Mouse (Mus musculus): ENCODE measurements around the gene Kcnq4. TPM values are rescaled to one million over a fixed set of nuclear protein-coding genes. Genes with fewer than 3 reads are reported as not detected.

The Kcnq4 gene
- polyA plus RNA-seq, 1 experiment from 2014 or later: 2.1 TPM

DNA sequence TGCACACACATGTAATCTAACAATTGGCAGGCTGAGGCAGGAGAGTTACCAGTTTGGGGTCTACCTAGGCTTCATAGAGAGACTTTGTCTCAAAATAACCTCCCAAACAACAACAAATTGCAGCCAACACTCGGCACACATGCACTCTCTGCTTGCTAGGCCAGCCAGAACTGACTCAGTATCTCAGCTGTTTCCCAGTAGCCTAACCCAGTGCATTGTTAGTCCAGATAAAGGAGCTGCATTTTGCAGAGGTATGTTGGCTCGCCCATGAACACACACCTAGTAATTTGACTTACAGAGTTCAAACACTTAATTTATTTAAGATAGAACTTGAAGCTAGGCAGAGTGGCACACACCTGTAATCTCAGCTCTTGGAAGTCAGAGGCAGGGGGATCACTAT, 72.8 kb downstream of the Kcnq4 start:
- H3K9me3 ChIP-seq (ENCODE audit: control insufficient read depth, low read depth, low read length): no peaks in the 10 kb centered on the region

DNA sequence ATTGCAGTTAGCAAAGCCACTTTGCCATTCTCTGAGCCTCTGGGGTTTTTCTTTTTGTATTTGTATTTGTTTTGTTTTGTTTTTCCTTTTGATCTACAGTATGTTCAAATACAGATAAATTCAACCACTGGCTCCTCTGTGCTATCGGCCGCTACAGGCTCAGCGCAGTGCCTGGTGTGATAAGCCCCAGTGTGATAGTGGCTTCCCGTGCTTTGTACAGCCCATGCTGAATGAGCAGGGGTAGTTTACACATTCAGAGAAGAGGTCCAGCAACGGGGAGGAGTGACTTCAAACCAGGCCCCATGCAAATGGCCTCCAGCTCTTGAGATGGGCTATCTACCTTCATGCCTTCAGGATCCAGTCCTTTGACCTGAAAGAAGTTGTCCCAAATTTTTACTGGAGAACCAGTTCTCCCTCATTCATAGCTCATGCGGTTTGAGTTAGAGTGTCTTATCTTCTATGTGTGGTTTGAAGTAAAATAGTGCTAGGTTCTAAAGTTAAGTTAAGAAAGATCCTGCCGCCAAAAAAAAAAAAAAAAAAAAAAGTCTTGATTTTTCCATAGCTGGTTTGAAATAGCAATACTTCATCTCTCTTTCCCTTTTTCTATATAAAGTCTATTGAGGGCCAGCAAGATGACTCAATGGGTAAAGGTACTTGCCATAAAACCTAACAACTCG, 73.5 kb downstream of the Kcnq4 start:
- H3K4me1 ChIP-seq (ENCODE audit: control insufficient read depth, insufficient read depth, low read length): no peaks in the 10 kb centered on the region
- WGBS: 69% methylated on average over 8 of the region's 8 CpGs
- H3K36me3 ChIP-seq (ENCODE audit: control insufficient read depth, insufficient read depth, low read length): no peaks in the 10 kb centered on the region
- H3K9me3 ChIP-seq (ENCODE audit: control insufficient read depth, low read depth, low read length): no peaks in the 10 kb centered on the region
- no peak overlapping the region for H3K4me2 ChIP-seq (replicated peaks; ENCODE audit: low read depth, low read length)
- peak; percentile 72; the same call in 1 of the 2 replicates for ATAC-seq (ENCODE audit: insufficient number of reproducible peaks, insufficient read depth, low FRiP score, low read depth)
- H3K27me3 ChIP-seq (ENCODE audit: control insufficient read depth, insufficient read depth, low read length): no peaks in the 10 kb centered on the region
- H3K9ac ChIP-seq (replicated peaks; ENCODE audit: low read depth, low read length): no peak overlapping the region
- H3K4me3 ChIP-seq (ENCODE audit: low read depth, low read length): no peak overlapping the region
- H3K27ac ChIP-seq (ENCODE audit: low read length): no peak overlapping the region

More for the DNA sequence above, 72.8 kb downstream of the Kcnq4 start:
- H3K27ac ChIP-seq (ENCODE audit: low read length): no peak overlapping the region
- no peaks in the 10 kb centered on the region for H3K4me1 ChIP-seq (ENCODE audit: control insufficient read depth, insufficient read depth, low read length)
- no peak overlapping the region for H3K4me2 ChIP-seq (replicated peaks; ENCODE audit: low read depth, low read length)
- H3K4me3 ChIP-seq (ENCODE audit: low read depth, low read length): no peak overlapping the region
- no peak overlapping the region for H3K9ac ChIP-seq (replicated peaks; ENCODE audit: low read depth, low read length)
- 53% methylated on average over 2 of the region's 2 CpGs for WGBS
- H3K36me3 ChIP-seq (ENCODE audit: control insufficient read depth, insufficient read depth, low read length): no peaks in the 10 kb centered on the region
- no peak for ATAC-seq (ENCODE audit: insufficient number of reproducible peaks, insufficient read depth, low FRiP score, low read depth)
- H3K27me3 ChIP-seq (ENCODE audit: control insufficient read depth, insufficient read depth, low read length): no peaks in the 10 kb centered on the region

DNA sequence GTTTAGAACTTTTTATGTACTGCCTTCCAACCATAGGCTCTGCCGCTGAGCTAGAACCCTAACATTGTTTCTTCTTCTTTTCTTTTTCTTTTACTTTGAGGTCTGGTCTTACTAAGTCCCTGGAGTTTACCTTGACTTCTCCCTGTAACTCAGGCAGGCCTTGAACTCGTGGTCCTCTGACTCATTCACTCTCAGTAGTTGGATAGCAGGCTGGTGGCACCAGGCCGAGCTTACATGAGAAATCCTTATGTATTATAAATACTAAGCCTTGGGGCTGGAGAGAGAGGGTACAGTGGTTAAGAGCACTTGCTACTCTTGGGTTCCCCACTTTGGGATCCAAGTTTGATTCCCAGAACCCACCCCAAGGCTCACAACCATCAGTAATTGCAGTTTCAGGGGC, 74.8 kb downstream of the Kcnq4 start:
- no peaks in the 10 kb centered on the region for H3K9me3 ChIP-seq (ENCODE audit: control insufficient read depth, low read depth, low read length)
- WGBS: 85% methylated on average over 3 of the region's 3 CpGs
- H3K27ac ChIP-seq (ENCODE audit: low read length): no peak overlapping the region
- H3K9ac ChIP-seq (replicated peaks; ENCODE audit: low read depth, low read length): no peak overlapping the region
- H3K36me3 ChIP-seq (ENCODE audit: control insufficient read depth, insufficient read depth, low read length): no peaks in the 10 kb centered on the region
- no peaks in the 10 kb centered on the region for H3K4me1 ChIP-seq (ENCODE audit: control insufficient read depth, insufficient read depth, low read length)
- H3K4me2 ChIP-seq (replicated peaks; ENCODE audit: low read depth, low read length): no peak overlapping the region
- H3K4me3 ChIP-seq (ENCODE audit: low read depth, low read length): no peak overlapping the region
- ATAC-seq (ENCODE audit: insufficient number of reproducible peaks, insufficient read depth, low FRiP score, low read depth): no peak
- H3K27me3 ChIP-seq (ENCODE audit: control insufficient read depth, insufficient read depth, low read length): no peaks in the 10 kb centered on the region

DNA sequence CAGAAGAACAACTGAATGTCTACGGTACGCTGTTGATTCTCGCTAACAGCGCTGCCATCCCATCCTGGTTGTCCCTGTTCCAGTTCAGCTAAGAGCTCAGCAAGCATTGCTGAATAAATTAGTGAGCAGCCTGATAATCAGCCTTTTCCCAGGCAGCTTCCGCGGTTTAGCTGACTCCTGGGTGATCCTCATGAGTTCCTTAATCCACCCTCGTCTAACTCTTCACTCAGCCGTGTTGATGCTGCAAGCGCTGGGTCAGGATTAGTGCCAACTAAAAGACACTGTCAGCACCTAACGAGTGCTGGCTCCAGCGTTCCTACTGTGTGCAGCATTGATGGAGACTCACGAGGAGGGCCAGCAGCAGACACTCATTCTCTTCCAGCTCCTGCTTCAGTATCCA, 77.4 kb downstream of the Kcnq4 start:
- 64% methylated on average over 12 of the region's 12 CpGs for WGBS

DNA sequence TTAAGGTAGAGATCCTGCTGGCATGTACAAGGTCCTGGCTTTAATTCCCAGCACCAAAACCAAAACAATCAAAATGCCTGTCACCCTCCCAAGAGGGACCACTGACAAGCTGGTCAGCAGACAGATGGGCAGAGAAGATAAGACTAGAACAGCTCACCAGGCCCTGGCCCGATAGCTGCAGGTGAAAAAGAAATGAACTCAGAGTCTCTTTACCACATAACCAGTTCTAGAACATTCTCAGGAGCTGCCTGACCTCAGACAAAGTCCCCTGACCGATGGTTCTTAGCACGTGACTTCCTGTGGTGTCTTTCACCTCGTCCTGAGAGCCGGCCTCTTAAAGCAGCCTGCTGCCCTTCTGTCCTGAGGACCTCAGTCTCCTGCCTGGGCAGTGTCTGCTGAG, 78.8 kb downstream of the Kcnq4 start:
- H3K27me3 ChIP-seq (ENCODE audit: control insufficient read depth, insufficient read depth, low read length): peaks cover 7% of the 10 kb centered on the region
- peaks cover 9% of the 10 kb centered on the region; the same call in 1 of the 2 replicates for H3K4me1 ChIP-seq (ENCODE audit: control insufficient read depth, insufficient read depth, low read length)
- H3K9ac ChIP-seq (replicated peaks; ENCODE audit: low read depth, low read length): no peak overlapping the region
- H3K4me2 ChIP-seq (replicated peaks; ENCODE audit: low read depth, low read length): no peak overlapping the region
- no peaks in the 10 kb centered on the region for H3K36me3 ChIP-seq (ENCODE audit: control insufficient read depth, insufficient read depth, low read length)
- H3K9me3 ChIP-seq (ENCODE audit: control insufficient read depth, low read depth, low read length): no peaks in the 10 kb centered on the region
- ATAC-seq (ENCODE audit: insufficient number of reproducible peaks, insufficient read depth, low FRiP score, low read depth): no peak
- no peak overlapping the region for H3K27ac ChIP-seq (ENCODE audit: low read length)
- H3K4me3 ChIP-seq (ENCODE audit: low read depth, low read length): no peak overlapping the region
- 69% methylated on average over 5 of the region's 5 CpGs for WGBS

More for the DNA sequence above, 77.4 kb downstream of the Kcnq4 start:
- peaks cover 7% of the 10 kb centered on the region for H3K27me3 ChIP-seq (ENCODE audit: control insufficient read depth, insufficient read depth, low read length)
- H3K9ac ChIP-seq (replicated peaks; ENCODE audit: low read depth, low read length): no peak overlapping the region
- no peak overlapping the region for H3K4me3 ChIP-seq (ENCODE audit: low read depth, low read length)
- H3K27ac ChIP-seq (ENCODE audit: low read length): no peak overlapping the region
- no peaks in the 10 kb centered on the region for H3K36me3 ChIP-seq (ENCODE audit: control insufficient read depth, insufficient read depth, low read length)
- peaks cover 9% of the 10 kb centered on the region; the same call in 1 of the 2 replicates for H3K4me1 ChIP-seq (ENCODE audit: control insufficient read depth, insufficient read depth, low read length)
- no peak overlapping the region for H3K4me2 ChIP-seq (replicated peaks; ENCODE audit: low read depth, low read length)
- no peak for ATAC-seq (ENCODE audit: insufficient number of reproducible peaks, insufficient read depth, low FRiP score, low read depth)
- no peaks in the 10 kb centered on the region for H3K9me3 ChIP-seq (ENCODE audit: control insufficient read depth, low read depth, low read length)

DNA sequence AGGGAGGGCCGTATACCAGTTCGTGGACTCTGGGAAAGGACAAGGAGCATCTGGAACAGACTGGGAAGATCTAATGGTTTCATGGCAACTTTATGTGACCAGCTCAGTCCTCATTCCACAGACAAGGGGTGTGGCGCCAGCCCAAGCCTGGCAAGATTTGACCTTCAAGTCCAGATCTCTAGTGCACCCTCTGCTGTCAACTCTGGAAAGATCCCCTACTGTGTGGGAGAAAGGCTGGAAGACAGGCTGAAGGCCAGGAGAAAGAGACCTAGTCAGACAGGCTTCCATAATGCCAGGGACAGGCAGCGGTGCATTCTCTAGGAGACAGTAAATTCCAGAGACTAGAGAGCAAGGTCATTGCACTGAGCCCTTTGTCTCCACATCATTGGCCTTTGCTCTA, 79.9 kb downstream of the Kcnq4 start:
- Histone ChIP-seq H3K4me2 (replicated peaks; ENCODE audit: low read depth, low read length) (no peak overlapping the region), H3K27ac (ENCODE audit: low read length) (no peak overlapping the region), H3K4me1 (ENCODE audit: control insufficient read depth, insufficient read depth, low read length) (peaks cover 9% of the 10 kb centered on the region; the same call in 1 of the 2 replicates), H3K4me3 (ENCODE audit: low read depth, low read length) (no peak overlapping the region), H3K36me3 (ENCODE audit: control insufficient read depth, insufficient read depth, low read length) (no peaks in the 10 kb centered on the region), H3K9me3 (ENCODE audit: control insufficient read depth, low read depth, low read length) (no peaks in the 10 kb centered on the region), H3K27me3 (ENCODE audit: control insufficient read depth, insufficient read depth, low read length) (peaks cover 7% of the 10 kb centered on the region), H3K9ac (replicated peaks; ENCODE audit: low read depth, low read length) (no peak overlapping the region)
- no peak for ATAC-seq (ENCODE audit: insufficient number of reproducible peaks, insufficient read depth, low FRiP score, low read depth)
- WGBS: 92% methylated on average over 4 of the region's 4 CpGs

DNA sequence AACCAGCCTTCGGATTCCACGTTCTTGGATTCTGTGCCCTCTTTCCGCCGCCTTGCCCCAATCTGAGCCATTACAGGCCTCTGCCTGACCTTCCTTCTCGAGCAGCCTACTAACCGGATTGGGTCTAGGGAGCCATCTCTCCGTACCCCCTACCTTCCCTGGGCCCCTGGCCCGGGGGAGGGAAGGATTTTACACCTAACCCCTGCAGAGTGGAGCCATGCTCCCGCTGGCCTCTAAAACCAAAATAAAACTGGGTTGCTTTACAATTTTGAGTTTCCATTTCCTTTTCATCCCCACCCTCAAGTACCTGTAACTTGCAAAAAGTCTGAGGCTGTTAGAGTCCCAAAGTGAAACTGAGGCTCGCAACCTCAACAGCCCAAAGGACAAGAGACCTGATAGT, 80.9 kb downstream of the Kcnq4 start:
- H3K4me2 ChIP-seq (replicated peaks; ENCODE audit: low read depth, low read length): peak overlapping the region; percentile 99
- peaks cover 9% of the 10 kb centered on the region; the same call in 1 of the 2 replicates for H3K4me1 ChIP-seq (ENCODE audit: control insufficient read depth, insufficient read depth, low read length)
- H3K9me3 ChIP-seq (ENCODE audit: control insufficient read depth, low read depth, low read length): no peaks in the 10 kb centered on the region
- H3K27me3 ChIP-seq (ENCODE audit: control insufficient read depth, insufficient read depth, low read length): peaks cover 7% of the 10 kb centered on the region
- no peak for ATAC-seq (ENCODE audit: insufficient number of reproducible peaks, insufficient read depth, low FRiP score, low read depth)
- H3K4me3 ChIP-seq (ENCODE audit: low read depth, low read length): peak overlapping the region; percentile 49
- WGBS: 14% methylated on average over 10 of the region's 10 CpGs
- no peak overlapping the region for H3K27ac ChIP-seq (ENCODE audit: low read length)
- H3K36me3 ChIP-seq (ENCODE audit: control insufficient read depth, insufficient read depth, low read length): no peaks in the 10 kb centered on the region
- peak overlapping the region; percentile 45; the same call in 1 of the 2 replicates for H3K9ac ChIP-seq (replicated peaks; ENCODE audit: low read depth, low read length)

DNA sequence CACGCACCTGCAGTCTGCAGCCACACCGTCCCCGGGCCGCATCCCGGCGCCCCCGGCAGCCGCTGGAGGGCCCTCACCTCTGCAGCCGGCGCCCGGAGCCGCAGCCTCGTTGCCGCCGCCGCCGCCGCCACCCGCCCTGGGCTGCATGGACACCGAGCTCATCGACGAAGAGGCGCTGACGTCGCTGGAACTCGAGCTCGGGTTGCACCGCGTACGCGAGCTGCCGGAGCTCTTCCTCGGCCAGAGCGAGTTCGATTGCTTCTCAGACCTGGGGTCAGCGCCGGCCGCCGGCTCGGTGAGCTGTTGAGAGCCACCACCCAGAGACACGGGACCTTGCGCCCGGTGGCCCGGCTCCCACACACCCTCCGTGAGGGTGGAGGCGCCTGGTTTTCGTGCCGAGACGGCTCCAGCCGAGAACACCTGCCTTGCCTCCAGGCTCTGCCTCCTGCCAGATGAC, 81.3 kb downstream of the Kcnq4 start:
- H3K9ac ChIP-seq (replicated peaks; ENCODE audit: low read depth, low read length): peak overlapping the region; percentile 45; the same call in 1 of the 2 replicates
- H3K27me3 ChIP-seq (ENCODE audit: control insufficient read depth, insufficient read depth, low read length): peaks cover 7% of the 10 kb centered on the region
- ATAC-seq (ENCODE audit: insufficient number of reproducible peaks, insufficient read depth, low FRiP score, low read depth): peak; percentile 50; the same call in 1 of the 2 replicates
- H3K27ac ChIP-seq (ENCODE audit: low read length): no peak overlapping the region
- peak overlapping the region; percentile 49 for H3K4me3 ChIP-seq (ENCODE audit: low read depth, low read length)
- peaks cover 9% of the 10 kb centered on the region; the same call in 1 of the 2 replicates for H3K4me1 ChIP-seq (ENCODE audit: control insufficient read depth, insufficient read depth, low read length)
- no peaks in the 10 kb centered on the region for H3K9me3 ChIP-seq (ENCODE audit: control insufficient read depth, low read depth, low read length)
- peak overlapping the region; percentile 99 for H3K4me2 ChIP-seq (replicated peaks; ENCODE audit: low read depth, low read length)
- no peaks in the 10 kb centered on the region for H3K36me3 ChIP-seq (ENCODE audit: control insufficient read depth, insufficient read depth, low read length)
- under 1% methylated on average over 50 of the region's 50 CpGs for WGBS

All from stomach, embryonic 14.5 days (tissue).